Mouse (Mus musculus): ENCODE results near the gene Olfr248. TPM values are rescaled to one million over a fixed set of nuclear protein-coding genes. Genes with fewer than 3 reads are reported as not detected.

The Olfr248 gene
- polyA plus RNA-seq (2017; shearing (Covaris generic)) = not detected

GRCm38 (mm10) chr1:174390746-174391145 is at the start of gene Olfr248:
Olfr248 (plus strand) TSS chr1:174391046.

DNA sequence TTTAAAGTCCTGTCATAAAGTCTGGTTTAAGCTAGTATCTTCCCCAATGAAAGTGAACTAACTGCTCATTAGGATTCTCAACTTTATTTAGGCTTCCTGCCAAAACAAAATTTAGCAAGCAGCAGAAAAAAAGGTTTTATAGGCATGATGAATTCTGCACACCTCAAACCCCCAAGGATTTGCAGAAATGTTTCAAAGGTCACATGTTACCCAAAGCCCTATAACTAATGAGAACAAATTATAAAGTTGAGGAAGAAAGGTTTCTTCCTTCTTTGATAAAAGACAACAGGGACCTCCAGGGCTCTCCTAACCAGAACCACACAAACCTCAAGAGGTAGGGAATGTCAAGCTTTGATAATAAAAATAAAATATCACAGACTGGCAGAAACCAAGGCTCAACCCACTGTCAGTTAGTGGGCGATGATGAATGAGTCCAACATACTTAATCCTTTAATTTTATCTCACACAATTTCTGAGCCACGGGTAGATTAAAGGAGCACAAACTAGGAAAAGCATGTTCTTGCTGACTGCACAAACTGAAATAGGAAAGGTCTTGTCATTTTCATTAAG is 25.9 kb upstream of the Olfr248 start, which contains the start of gene Olfr417:
Gene Olfr417, plus strand, starts transcription at position 241 of the 570 bp plus-strand sequence.

DNA sequence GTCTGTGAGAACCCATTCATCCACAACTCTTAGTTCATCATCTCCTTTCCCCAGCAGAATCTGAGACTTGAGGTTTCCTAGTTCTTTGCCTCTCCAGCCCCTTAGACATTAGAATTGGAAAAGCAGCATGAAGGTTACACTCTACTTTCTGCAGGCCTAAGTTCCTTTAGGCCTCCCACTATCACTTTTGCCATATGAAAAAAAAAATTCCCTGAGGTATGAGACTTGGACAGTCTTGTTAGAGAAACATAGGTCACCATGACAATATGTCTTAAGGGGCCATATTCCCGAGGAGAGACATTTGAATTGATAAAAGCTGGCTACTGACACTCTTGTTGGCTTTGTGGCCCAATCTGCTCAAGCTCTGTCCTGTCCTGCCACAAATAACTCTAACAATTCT is 32.9 kb downstream of the Olfr248 start, which contains the start of gene Olfr414:
Gene Olfr414, plus strand, starts transcription at position 301 of the 400 bp plus-strand sequence.

Other genes with a start within 250 kb of the Olfr248 start
- gene Olfr420, start 235.4 kb upstream of the Olfr248 start, polyA plus RNA-seq (2017; shearing (Covaris generic)) = not detected
- under 1 TPM; 0.07 to 0.23 TPM for gene Spta1, start 218.3 kb upstream of the Olfr248 start, polyA plus RNA-seq (2017; shearing (Covaris generic))
- gene Olfr419, start 139.0 kb upstream of the Olfr248 start, polyA plus RNA-seq (2017; shearing (Covaris generic)) = not detected
- gene Mptx1, start 60.5 kb upstream of the Olfr248 start, polyA plus RNA-seq (2017; shearing (Covaris generic)) = under 1 TPM in 1 of 2 experiments, not detected in 1; 0.20 TPM
- gene Olfr417, start 25.9 kb upstream of the Olfr248 start, polyA plus RNA-seq (2017; shearing (Covaris generic)) = not detected
- under 1 TPM; 0.11 to 0.49 TPM for gene Olfr414, start 33.0 kb downstream of the Olfr248 start, polyA plus RNA-seq (2017; shearing (Covaris generic))
- gene Olfr220, start 51.0 kb downstream of the Olfr248 start, polyA plus RNA-seq (2017; shearing (Covaris generic)) = under 1 TPM; 0.10 to 0.70 TPM
- under 1 TPM in 1 of 2 experiments, not detected in 1; 0.18 TPM for gene Fmn2, start 110.8 kb downstream of the Olfr248 start, polyA plus RNA-seq (2017; shearing (Covaris generic))